Mouse (Mus musculus) embryonic facial prominence, embryonic 12.5 days (tissue): ENCODE measurements around the gene Pbx1. TPM values are rescaled to one million over a fixed set of nuclear protein-coding genes. Genes with fewer than 3 reads are reported as not detected.
"Not testable (repeated sequence)": the region's sequence is repeated elsewhere in the genome, so short reads cannot be mapped to it uniquely, and the experiment has no call there.

ENCODE experiments used
- ATAC-seq: fragments of 200-750 bp; cut with Nextera tagmentation; 2 replicates; pipeline ENCODE4 v1.8.0; 2017; ENCODE audit not compliant: insufficient number of reproducible peaks, insufficient read depth, low FRiP score, low TSS enrichment
- H3K27ac ChIP-seq: fragments of 300-500 bp; sonication (generic); 2 replicates; pipeline ENCODE4 v1.5.1; 2016; ENCODE audit warnings: mild to moderate bottlenecking
- H3K27me3 ChIP-seq: fragments of 300-500 bp; sonication (generic); 2 replicates; pipeline ENCODE4 v1.6.1; 2016; ENCODE audit warnings: mild to moderate bottlenecking, moderate library complexity
- H3K36me3 ChIP-seq: fragments of 300-500 bp; sonication (generic); 2 replicates; pipeline ENCODE4 v1.6.1; 2016; ENCODE audit warnings: mild to moderate bottlenecking
- H3K4me1 ChIP-seq: fragments of 300-500 bp; sonication (generic); 2 replicates; pipeline ENCODE4 v1.6.1; 2016
- H3K4me2 ChIP-seq: fragments of 300-500 bp; sonication (generic); replicated peaks from 2 replicates; pipeline ENCODE4 v1.6.1; 2016; ENCODE audit warnings: mild to moderate bottlenecking, moderate library complexity
- H3K4me3 ChIP-seq: fragments of 300-500 bp; sonication (generic); 2 replicates; pipeline ENCODE4 v1.5.1; 2016; ENCODE audit warnings: mild to moderate bottlenecking
- H3K9ac ChIP-seq: fragments of 300-500 bp; sonication (generic); 2 replicates; pipeline ENCODE4 v1.6.1; 2016; ENCODE audit warnings: mild to moderate bottlenecking, moderate library complexity
- H3K9me3 ChIP-seq: fragments of 300-500 bp; sonication (generic); 2 replicates; pipeline ENCODE4 v1.6.1; 2016; ENCODE audit warnings: mild to moderate bottlenecking, moderate library complexity
- WGBS: fragments of 180-500 bp; shearing (Covaris S2); methylation state at CpG from one replicate; pipeline ENCODE4 v1.1.7; 2016; 5-methylcytosine and 5-hydroxymethylcytosine counted together
- polyA plus RNA-seq: library from polyadenylated mRNA; unstranded; fragments of >200 nt; fragmentation: Nextera tagmentation; extraction: Ambion mirVana; gene quantifications from 2 replicates; pipeline ENCODE4 v1.2.1, GENCODE M21; 2016

The Pbx1 gene
- polyA plus RNA-seq, result 66.3 and 66.8 TPM in 2 replicates

DNA sequence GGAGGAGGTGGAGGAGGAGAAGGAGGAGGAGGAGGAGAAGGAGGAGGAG is at the start of gene Pbx1:
TSS of gene Pbx1 (minus strand) at position 39 of the 49 bp plus-strand sequence.
- not testable (repeated sequence) for ATAC-seq, H3K36me3 ChIP-seq, H3K9me3 ChIP-seq, H3K27me3 ChIP-seq
- Histone ChIP-seq H3K4me2 (peak within 1 kb of the TSS; percentile 54), H3K4me3 (peak within 1 kb of the TSS; percentile 90), H3K27ac (peak within 1 kb of the TSS; percentile 100), H3K9ac (peak within 1 kb of the TSS; percentile 98), H3K4me1 (peaks cover 14% of the 10 kb centered on the region; the same call in 1 of the 2 replicates)

DNA sequence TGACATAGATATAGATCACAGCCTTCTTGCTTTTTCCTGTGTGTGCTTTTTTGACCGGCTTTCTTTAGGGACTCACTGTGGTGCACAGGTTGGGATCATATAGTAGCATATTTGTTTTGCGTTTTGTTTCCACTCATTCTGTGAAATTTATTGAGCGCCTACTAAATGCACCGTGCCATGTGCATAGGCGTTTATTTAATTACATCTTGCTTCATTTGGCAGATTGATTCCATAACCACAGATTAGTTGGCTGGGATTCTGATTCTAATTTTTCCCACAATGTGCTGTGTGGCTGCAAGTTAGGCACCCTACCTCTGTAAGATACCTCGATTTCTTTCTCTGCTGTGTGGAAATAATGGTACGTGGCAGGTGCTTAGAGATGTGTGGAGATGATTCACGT is 47.6 kb upstream of the Pbx1 start:
- no peaks in the 10 kb centered on the region for H3K9me3 ChIP-seq
- ATAC-seq, result no peak
- no peak overlapping the region for H3K27ac ChIP-seq
- no peak overlapping the region for H3K4me3 ChIP-seq
- no peaks in the 10 kb centered on the region for H3K27me3 ChIP-seq
- H3K9ac ChIP-seq, result no peak overlapping the region
- WGBS, result 81% methylated on average over 8 of the region's 8 CpGs
- no peak overlapping the region for H3K4me2 ChIP-seq
- H3K36me3 ChIP-seq, result no peaks in the 10 kb centered on the region
- H3K4me1 ChIP-seq, result peaks cover 20% of the 10 kb centered on the region

DNA sequence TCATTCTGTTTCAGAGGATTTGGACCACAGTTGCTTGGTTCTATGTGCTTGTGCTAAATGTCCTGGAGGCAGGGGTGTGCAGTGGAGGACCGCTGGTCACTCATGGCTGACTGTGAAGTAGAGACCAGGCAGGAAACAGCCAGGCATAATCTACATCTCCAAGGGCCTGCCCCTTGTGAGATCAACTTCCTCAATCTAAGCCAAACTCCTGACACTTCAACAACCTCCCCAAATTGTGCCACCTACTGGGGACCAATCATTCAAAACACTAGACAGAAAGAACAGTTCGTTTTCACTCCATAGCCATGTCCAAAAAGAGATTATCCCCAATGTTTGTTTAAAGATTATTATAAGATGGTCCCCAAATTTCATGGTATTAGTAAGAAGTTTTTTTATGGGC is 46.8 kb upstream of the Pbx1 start:
- WGBS, result 61% methylated on average over 2 of the region's 2 CpGs

DNA sequence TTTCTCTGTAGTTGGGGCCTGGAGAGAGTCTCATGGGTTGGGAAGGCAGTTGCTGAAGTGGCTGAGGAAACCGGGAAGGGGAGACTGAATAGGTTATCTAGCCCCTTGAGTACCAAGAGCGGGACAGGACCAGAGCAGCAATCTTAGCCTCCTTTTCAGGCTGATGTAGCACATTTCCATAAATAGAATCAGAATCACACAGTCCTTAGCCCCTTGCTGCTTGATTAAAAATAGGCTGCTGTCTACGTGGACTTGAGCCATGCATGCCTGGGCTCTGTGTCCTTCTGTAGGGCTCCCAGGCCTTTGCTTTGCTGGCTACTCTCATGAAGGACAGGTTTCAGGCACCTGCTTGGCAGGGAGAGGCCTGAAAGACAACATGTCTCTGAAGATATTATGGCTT is 44.8 kb upstream of the Pbx1 start:
- Histone ChIP-seq H3K4me2 (no peak overlapping the region), H3K4me1 (peaks cover 33% of the 10 kb centered on the region), H3K4me3 (no peak overlapping the region), H3K36me3 (no peaks in the 10 kb centered on the region), H3K9ac (no peak overlapping the region), H3K27ac (peak overlapping the region; percentile 41; the same call in 1 of the 2 replicates), H3K9me3 (no peaks in the 10 kb centered on the region), H3K27me3 (no peaks in the 10 kb centered on the region)
- ATAC-seq, result no peak
- 74% methylated on average over 3 of the region's 3 CpGs for WGBS

More for the DNA sequence above, 46.8 kb upstream of the Pbx1 start:
- no peaks in the 10 kb centered on the region for H3K36me3 ChIP-seq
- no peak overlapping the region for H3K9ac ChIP-seq
- no peak overlapping the region for H3K27ac ChIP-seq
- H3K4me2 ChIP-seq, result no peak overlapping the region
- peaks cover 24% of the 10 kb centered on the region for H3K4me1 ChIP-seq
- no peaks in the 10 kb centered on the region for H3K27me3 ChIP-seq
- H3K9me3 ChIP-seq, result no peaks in the 10 kb centered on the region
- H3K4me3 ChIP-seq, result no peak overlapping the region
- ATAC-seq, result no peak

DNA sequence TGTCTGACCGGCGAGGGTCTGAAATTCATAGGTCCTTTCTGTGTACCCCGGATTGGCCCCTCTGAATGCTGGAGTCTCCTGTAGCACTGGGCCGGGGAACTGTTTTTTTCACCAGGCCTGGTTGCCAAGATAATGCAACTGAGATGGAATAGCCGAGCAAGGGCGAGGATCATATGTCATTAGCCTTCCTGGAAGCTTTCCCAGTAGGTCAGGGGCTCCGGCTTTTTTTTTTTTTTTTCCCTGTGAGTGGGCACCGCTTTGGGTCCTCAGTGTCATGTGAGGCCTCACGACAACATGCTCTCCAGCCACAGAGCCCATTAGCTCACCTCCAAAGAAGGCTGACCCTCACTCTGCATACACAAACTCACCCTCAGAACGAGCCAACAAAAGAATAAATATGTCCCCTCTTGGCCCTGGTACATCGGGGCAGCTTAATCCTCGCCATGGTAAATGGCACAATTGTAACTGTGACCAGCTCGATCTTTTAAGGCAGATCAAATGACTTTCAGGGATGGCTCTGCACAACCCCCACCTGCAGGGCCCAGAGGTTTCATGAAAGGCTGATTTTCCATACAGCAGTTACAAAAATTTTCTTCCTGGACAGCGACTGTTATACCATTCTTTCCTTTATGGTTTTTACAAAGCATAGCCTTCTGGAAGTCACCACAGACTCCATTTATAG is 44.3 kb upstream of the Pbx1 start:
- H3K4me2 ChIP-seq, result no peak overlapping the region; the same call in 1 of the 2 replicates
- peak overlapping the region; percentile 41 for H3K27ac ChIP-seq
- no peak overlapping the region for H3K9ac ChIP-seq
- peaks cover 33% of the 10 kb centered on the region for H3K4me1 ChIP-seq
- H3K27me3 ChIP-seq, result no peaks in the 10 kb centered on the region
- 37% methylated on average over 14 of the region's 14 CpGs for WGBS
- H3K4me3 ChIP-seq, result no peak overlapping the region
- no peak for ATAC-seq
- H3K9me3 ChIP-seq, result no peaks in the 10 kb centered on the region
- no peaks in the 10 kb centered on the region for H3K36me3 ChIP-seq

DNA sequence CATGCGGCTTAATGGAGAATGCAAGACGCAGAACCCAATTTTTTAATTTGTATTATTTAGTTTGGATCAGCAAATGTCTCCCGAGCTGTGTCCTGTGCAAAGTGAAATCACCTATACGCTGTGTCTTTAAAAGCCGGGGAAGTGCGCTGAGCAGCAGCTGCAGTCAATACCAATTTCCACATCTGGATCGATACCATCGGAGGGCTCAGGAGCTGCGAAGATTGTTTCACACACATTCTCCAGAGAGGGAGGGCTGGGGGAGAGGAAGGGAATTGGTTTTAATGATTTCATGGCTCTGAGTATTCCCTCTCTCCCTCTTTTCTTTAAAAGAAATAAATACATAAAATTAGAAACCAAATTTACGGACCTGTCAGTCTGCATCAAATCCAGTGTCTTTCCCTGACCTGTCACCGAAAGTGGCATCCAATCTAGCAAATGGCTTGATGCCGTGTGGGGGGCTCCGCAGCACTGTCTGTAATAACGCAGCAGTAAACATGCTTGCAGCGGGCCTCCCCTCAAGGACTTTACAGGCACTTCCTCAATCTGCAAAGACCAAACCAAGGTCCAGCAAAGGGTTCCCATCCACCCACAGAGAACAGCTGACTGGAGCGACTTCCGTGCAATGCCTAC is 43.6 kb upstream of the Pbx1 start:
- Histone ChIP-seq H3K36me3 (no peaks in the 10 kb centered on the region), H3K9me3 (no peaks in the 10 kb centered on the region), H3K27me3 (no peaks in the 10 kb centered on the region), H3K9ac (no peak overlapping the region), H3K4me1 (peaks cover 33% of the 10 kb centered on the region), H3K4me2 (no peak overlapping the region; the same call in 1 of the 2 replicates), H3K27ac (peak overlapping the region; percentile 41), H3K4me3 (no peak overlapping the region)
- WGBS, result 66% methylated on average over 17 of the region's 17 CpGs
- no peak for ATAC-seq

DNA sequence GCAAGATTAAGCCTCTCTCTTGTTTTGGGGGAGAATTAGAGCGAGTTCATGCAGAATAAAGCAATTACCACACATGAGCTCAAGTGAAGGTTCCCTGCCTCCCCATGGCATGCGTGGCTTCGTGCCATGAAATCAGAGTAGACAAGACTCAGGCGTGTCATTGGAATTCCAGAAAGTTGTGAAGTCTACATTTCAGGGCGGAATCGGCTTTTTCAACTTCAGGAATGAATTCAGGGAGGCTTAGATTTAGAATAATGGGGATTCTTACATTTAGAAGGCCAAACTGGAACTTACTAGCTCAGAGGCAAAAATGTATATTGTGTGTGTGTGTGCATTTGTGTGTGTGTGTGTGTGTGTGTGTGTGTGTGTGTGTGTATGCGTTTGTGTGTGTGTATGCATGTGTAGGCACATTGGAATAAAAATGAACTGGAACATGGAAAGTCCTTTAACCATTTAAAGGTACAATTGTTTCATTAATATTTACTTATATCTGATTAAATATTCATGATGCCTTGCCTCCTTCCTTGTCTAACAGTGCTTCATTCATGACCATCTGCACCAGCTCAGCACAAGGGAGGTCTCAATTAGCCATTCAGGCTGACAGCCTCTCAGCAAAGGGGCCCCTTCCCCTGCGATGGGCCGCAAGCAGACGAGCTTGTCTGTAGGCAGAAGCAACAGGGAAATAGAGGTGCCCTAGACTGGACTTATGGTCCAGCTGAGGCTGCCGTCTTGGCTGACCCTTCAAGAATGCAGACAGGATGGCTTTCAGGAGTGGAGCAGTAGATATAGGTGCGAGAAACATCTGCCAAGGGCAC is 41.4 kb upstream of the Pbx1 start:
- no peak overlapping the region; the same call in 1 of the 2 replicates for H3K9ac ChIP-seq
- no peak overlapping the region for H3K27ac ChIP-seq
- no peak overlapping the region for H3K4me3 ChIP-seq
- no peaks in the 10 kb centered on the region for H3K36me3 ChIP-seq
- 36% methylated on average over 12 of the region's 12 CpGs for WGBS
- H3K9me3 ChIP-seq, result no peaks in the 10 kb centered on the region
- H3K4me2 ChIP-seq, result no peak overlapping the region
- 0 out of 2 replicates have a peak, but pooled peaks have one; percentile 62 for ATAC-seq
- H3K27me3 ChIP-seq, result no peaks in the 10 kb centered on the region
- H3K4me1 ChIP-seq, result peaks cover 33% of the 10 kb centered on the region

DNA sequence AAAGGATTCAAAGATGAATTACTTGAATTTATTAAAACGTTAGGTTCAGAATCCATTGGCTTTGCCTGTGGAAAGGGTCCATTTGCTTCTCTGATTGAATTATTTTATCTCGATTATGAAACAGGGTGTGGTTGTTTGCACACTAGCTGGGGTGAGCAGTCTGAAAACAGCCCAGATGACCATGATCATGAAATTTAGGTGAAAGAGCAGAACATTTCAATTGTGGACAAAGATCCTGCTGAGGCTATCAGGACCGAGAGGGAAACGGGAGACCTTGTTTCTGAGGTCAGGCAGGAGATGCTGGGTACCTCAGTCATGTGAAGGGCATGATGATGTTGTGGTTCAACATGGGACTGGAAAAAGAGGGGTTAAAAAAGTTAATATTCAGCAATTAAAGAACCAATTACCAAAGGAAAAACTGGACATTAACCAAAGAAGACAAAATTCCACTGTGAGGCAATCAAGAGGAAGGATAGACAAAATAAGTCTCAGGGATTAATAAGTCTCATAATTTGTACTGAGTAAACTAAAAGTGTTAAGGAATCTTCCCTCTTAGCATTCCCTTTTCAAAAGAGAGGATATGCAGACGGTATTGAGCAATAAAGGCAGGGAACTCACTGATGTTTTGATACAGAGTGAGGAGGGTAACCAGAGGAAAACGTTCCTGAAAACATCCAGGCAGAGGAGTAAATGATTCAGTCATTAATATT is 40.6 kb upstream of the Pbx1 start:
- no peak for ATAC-seq
- Histone ChIP-seq H3K9ac (no peak overlapping the region), H3K4me2 (no peak overlapping the region), H3K27ac (no peak overlapping the region), H3K4me1 (peaks cover 33% of the 10 kb centered on the region), H3K27me3 (no peaks in the 10 kb centered on the region), H3K9me3 (no peaks in the 10 kb centered on the region), H3K36me3 (no peaks in the 10 kb centered on the region), H3K4me3 (no peak overlapping the region)
- WGBS, result 61% methylated on average over 6 of the region's 6 CpGs

DNA sequence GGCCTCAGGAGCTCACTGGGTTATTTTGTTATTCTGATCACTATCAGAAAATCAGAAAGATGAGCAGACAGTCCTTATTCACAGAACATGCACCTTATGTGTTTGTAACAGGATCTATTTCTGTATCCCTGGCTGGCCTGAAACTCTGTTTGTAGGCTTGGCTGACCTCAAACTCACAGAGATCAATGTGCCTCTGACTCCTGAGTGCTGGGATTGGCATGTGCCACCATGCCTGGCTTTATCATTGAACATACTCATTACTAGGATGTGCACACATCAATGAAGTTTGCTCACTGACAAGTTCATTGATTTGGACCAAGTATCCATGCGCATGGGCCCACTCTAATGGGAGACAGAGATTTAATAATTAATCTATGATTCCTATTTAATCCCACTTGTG is 27.4 kb upstream of the Pbx1 start:
- 92% methylated on average over 1 of the region's 1 CpGs for WGBS
- Histone ChIP-seq H3K27me3 (no peaks in the 10 kb centered on the region), H3K9ac (no peak overlapping the region), H3K4me2 (no peak overlapping the region), H3K9me3 (no peaks in the 10 kb centered on the region), H3K4me1 (no peaks in the 10 kb centered on the region), H3K27ac (no peak overlapping the region), H3K36me3 (no peaks in the 10 kb centered on the region), H3K4me3 (no peak overlapping the region)
- no peak for ATAC-seq

DNA sequence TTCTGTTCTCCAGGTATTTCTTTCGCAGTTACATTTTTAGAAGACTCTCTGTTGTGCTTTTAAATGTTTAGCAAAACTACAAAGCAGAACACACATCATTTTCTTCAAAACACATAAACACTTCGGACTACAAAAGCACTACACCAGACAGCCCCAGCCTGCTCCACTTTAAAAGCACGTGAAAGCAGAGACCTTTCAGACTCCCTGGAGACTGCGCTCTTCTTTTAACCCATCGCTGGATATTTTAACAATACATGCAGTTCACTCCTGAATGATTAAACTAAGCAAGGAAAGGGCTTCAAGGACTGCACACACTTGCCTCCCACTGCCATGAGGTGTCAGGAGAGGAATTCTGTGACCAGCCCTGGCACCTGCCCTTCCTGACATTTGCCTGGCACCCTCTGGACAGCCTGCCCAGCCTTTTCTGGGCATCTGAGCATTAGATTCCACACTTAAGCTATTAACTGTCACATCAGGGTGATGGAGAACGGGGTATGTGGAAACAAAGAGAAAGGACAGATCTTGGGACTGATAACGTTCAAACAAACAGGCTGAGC is 25.2 kb upstream of the Pbx1 start:
- WGBS, result 50% methylated on average over 7 of the region's 7 CpGs
- ATAC-seq, result no peak
- Histone ChIP-seq H3K4me1 (no peaks in the 10 kb centered on the region), H3K36me3 (no peaks in the 10 kb centered on the region), H3K9ac (no peak overlapping the region), H3K4me2 (no peak overlapping the region), H3K9me3 (no peaks in the 10 kb centered on the region), H3K4me3 (no peak overlapping the region), H3K27me3 (no peaks in the 10 kb centered on the region), H3K27ac (no peak overlapping the region)

DNA sequence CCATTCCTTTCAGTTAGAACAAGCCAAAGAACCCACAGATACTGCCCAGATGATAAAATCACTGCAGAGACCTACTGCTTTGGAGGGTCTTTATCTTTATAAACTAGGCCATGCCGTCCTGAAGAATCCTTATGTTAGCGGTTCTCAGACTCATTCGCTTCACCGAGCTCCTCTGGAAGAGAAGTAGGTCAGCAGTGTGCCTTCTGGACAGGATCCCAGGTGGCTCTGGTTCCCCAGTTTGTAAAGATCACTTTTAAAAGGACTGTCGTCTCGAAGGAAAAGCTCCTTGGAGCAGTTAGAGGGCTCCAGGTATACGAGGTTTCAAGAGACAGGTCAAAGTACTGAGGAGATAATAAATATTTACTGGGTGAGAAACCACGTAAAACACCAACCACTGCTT is 23.1 kb upstream of the Pbx1 start:
- H3K9ac ChIP-seq, result no peak overlapping the region
- no peak overlapping the region for H3K4me2 ChIP-seq
- H3K36me3 ChIP-seq, result no peaks in the 10 kb centered on the region
- no peak overlapping the region for H3K27ac ChIP-seq
- no peaks in the 10 kb centered on the region for H3K9me3 ChIP-seq
- no peaks in the 10 kb centered on the region for H3K27me3 ChIP-seq
- WGBS, result 81% methylated on average over 8 of the region's 8 CpGs
- ATAC-seq, result no peak
- no peak overlapping the region for H3K4me3 ChIP-seq
- H3K4me1 ChIP-seq, result no peaks in the 10 kb centered on the region
